Mouse (Mus musculus) heart, adult 18-20 months (tissue): ENCODE measurements around the gene Gse1. TPM values are rescaled to one million over a fixed set of nuclear protein-coding genes. Genes with fewer than 3 reads are reported as not detected.
A peak's percentile ranks its signal among the peaks of the same experiment; 100 is the strongest.

Source experiments
- DNase-seq, 2 experiments: peaks; one replicate each; pipeline ENCODE4 v3.0.0; 2021 to 2022; ENCODE audit warnings: mixed read lengths in 1 of 2
- long read RNA-seq, 2 experiments: library from polyadenylated mRNA; stranded (forward); transcript quantifications; one replicate each; pipeline ENCODE4 v2.0.0; 2021
- total RNA-seq, 2 experiments: library from RNA; stranded (reverse); gene quantifications; 2 replicates each; pipeline ENCODE4 v1.2.3; 2021

Gene Gse1
- 10 to 100 TPM; 15.5 to 16.0 TPM for total RNA-seq
- long read RNA-seq, experiment 1, partial matches to known transcripts: 1 of 3 reads
- long read RNA-seq, experiment 1, other reads (novel, unspliced or antisense): 2 of 3 reads
- long read RNA-seq, experiment 2, partial matches to known transcripts: 0 of 1 reads
- long read RNA-seq, experiment 2, other reads (novel, unspliced or antisense): 1 of 1 reads

GRCm38 (mm10) chr8:120227891-120228591 is at the start of gene Gse1:
Gene Gse1, plus strand, starts transcription at chr8:120228456.
- DNase-seq: peak; percentile 93

- peak; percentile 89 to 97 for DNase-seq
These were observed 49.2 kb upstream of the Gse1 start for GRCm38 (mm10) chr8:120179027-120179431.

GRCm38 (mm10) chr8:120180445-120180970 is 47.7 kb upstream of the Gse1 start:
- no peak for DNase-seq

- no peak for DNase-seq
These were observed 47.0 kb upstream of the Gse1 start for GRCm38 (mm10) chr8:120181274-120181673.

GRCm38 (mm10) chr8:120181861-120182414 is 46.3 kb upstream of the Gse1 start:
- no peak for DNase-seq

GRCm38 (mm10) chr8:120184366-120184765 is 43.9 kb upstream of the Gse1 start:
- DNase-seq: no peak

- peak; percentile 65 to 66 for DNase-seq
These were observed 43.1 kb upstream of the Gse1 start for GRCm38 (mm10) chr8:120184850-120185792.

GRCm38 (mm10) chr8:120186454-120186853 is 41.8 kb upstream of the Gse1 start:
- peak; percentile 79 to 90 for DNase-seq

GRCm38 (mm10) chr8:120188510-120188909 is 39.7 kb upstream of the Gse1 start:
- peak; percentile 82 to 92 for DNase-seq

GRCm38 (mm10) chr8:120189440-120189839 is 38.8 kb upstream of the Gse1 start:
- no peak for DNase-seq

- DNase-seq: no peak
These were observed 38.0 kb upstream of the Gse1 start for GRCm38 (mm10) chr8:120190107-120190809.

- peak; percentile 97 to 99 for DNase-seq
These were observed 37.3 kb upstream of the Gse1 start for GRCm38 (mm10) chr8:120190810-120191413.

GRCm38 (mm10) chr8:120191633-120192032 is 36.6 kb upstream of the Gse1 start:
- DNase-seq: no peak

GRCm38 (mm10) chr8:120192118-120192517 is 36.1 kb upstream of the Gse1 start:
- DNase-seq: no peak

- no peak for DNase-seq
These were observed 26.9 kb upstream of the Gse1 start for GRCm38 (mm10) chr8:120201351-120201750.

- DNase-seq: no peak
These were observed 25.7 kb upstream of the Gse1 start for GRCm38 (mm10) chr8:120202546-120202945.

- DNase-seq: peak; percentile 74 to 89
These were observed 23.4 kb upstream of the Gse1 start for GRCm38 (mm10) chr8:120204736-120205360.

- DNase-seq: no peak
These were observed 22.3 kb upstream of the Gse1 start for GRCm38 (mm10) chr8:120205916-120206315.

GRCm38 (mm10) chr8:120207364-120207763 is 20.9 kb upstream of the Gse1 start:
- no peak for DNase-seq

GRCm38 (mm10) chr8:120208113-120208512 is 20.1 kb upstream of the Gse1 start:
- DNase-seq: no peak

GRCm38 (mm10) chr8:120211345-120211744 is 16.9 kb upstream of the Gse1 start:
- DNase-seq: peak in 1 of 2 experiments; percentile 26
